Mouse (Mus musculus) left cerebral cortex, adult 2 months (tissue): ENCODE measurements around the gene Gm35134. TPM values are rescaled to one million over a fixed set of nuclear protein-coding genes. Genes with fewer than 3 reads are reported as not detected.
"Not testable (repeated sequence)": the region's sequence is repeated elsewhere in the genome, so short reads cannot be mapped to it uniquely, and the experiment has no call there.

ENCODE experiments used
- DNase-seq, 2 experiments: peaks; one replicate each; pipeline ENCODE4 v3.0.0; 2021 to 2022; ENCODE audit warnings: low spot score in 2 of 2, mixed read lengths in 1 of 2; ENCODE audit errors: extremely low spot score in 1 of 2
- H3K27ac ChIP-seq: fragments of 200-600 bp; 2 replicates; pipeline ENCODE4 v1.8.1; 2022
- H3K4me3 ChIP-seq: fragments of 200-600 bp; 2 replicates; pipeline ENCODE4 v1.8.1; 2022
- intact Hi-C: fragments of 180-260 bp; cut with DNase I; formaldehyde crosslinking; loops from one replicate; pipeline ENCODE4 v1.15.1; 2025
- long read RNA-seq, 2 experiments: library from polyadenylated mRNA; stranded (forward); transcript quantifications; one replicate each; pipeline ENCODE4 v2.0.0; 2021; ENCODE audit warnings: borderline mapping rate in 2 of 2
- total RNA-seq, 2 experiments: library from RNA; stranded (reverse); gene quantifications; 2 replicates each; pipeline ENCODE4 v1.2.3; 2021

The Gm35134 gene
- total RNA-seq, result not detected
- long read RNA-seq, experiment 1, result 0 reads
- long read RNA-seq, experiment 2, result 0 reads

GRCm38 (mm10) chrY:19112707-19113106, at the start of gene Gm35134:
TSS of gene Gm35134 (plus strand) at chrY:19113007.
- intact Hi-C loops, H3K27ac ChIP-seq, H3K4me3 ChIP-seq, DNase-seq: not testable (repeated sequence)
